Mouse (Mus musculus) cerebellum, adult 18-20 months (tissue): ENCODE data around the gene Rpl12.
A peak's percentile ranks its signal among the peaks of the same experiment; 100 is the strongest.

Source experiments
- DNase-seq, 2 experiments: peaks; one replicate each; pipeline ENCODE4 v3.0.0; 2021

The Rpl12 gene

DNA sequence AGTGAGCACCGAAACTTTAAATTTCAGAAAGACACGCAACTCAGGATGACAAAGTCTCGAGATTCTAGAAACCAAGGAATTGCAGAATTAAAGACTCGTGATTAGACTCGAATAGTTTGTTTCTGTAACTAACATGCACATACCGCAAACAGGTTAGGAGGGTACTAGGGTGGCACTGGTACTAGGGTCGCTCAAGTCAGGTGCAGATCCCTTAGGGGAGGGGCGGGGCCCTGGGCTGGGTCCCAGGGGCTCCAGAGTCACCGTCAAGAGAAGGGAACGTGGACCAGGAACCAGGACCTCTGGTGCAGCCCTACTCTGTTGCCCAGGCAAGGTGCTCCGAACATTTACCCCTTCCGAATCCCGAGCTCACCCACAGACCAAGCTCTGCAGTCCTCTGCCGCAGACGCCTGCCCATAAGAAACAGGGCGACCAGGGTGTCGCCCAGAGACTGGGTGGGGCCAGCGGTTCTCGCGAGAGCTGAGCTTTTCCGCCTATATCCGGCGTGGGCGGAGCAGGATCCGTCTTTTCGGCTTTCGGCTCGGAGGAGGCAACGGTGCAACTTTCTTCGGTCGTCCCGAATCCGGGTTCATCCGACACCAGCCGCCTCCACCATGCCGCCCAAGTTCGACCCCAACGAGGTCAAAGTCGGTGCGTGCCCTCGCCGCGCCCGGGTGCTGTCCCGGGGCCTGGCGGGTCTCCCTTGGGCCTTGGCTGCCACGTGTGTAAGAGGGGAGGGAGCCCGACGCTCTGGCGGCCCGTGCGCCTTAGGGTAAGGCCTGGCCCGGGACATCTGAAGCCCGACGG, at the start of gene Rpl12, which contains the start of gene Lrsam1:
Rpl12 (plus strand) TSS at position 368 of the 804 bp plus-strand sequence.
Lrsam1 (minus strand) TSS at position 423 of the 804 bp plus-strand sequence.
- DNase-seq, result peak; percentile 91 to 94

DNA sequence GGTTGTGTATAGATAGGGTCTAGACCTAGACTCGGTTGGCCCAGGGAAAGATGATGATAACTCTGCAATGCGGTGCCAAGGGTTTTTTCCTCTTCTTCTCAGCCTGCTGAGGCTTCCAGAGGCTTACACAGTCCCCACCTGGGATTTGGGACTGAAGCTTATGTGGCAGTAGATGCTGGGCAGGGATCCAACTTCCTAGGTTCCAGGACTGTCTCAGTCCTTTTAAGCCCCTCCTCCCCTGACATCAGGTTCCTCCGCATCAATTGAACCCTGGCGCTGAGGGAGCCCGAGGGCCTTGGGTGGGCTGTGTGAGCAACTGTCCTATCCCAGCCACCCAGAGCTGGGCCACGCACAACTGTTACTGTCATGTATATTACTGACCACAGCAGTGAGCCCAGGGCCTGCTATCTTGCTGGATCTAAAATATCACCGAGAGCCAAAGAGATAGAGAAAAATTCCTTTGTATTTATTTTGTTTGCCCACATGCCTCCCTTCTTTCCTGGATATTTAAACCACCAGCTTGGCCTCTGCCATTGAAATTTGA, 49.6 kb upstream of the Rpl12 start:
- DNase-seq, result no peak

DNA sequence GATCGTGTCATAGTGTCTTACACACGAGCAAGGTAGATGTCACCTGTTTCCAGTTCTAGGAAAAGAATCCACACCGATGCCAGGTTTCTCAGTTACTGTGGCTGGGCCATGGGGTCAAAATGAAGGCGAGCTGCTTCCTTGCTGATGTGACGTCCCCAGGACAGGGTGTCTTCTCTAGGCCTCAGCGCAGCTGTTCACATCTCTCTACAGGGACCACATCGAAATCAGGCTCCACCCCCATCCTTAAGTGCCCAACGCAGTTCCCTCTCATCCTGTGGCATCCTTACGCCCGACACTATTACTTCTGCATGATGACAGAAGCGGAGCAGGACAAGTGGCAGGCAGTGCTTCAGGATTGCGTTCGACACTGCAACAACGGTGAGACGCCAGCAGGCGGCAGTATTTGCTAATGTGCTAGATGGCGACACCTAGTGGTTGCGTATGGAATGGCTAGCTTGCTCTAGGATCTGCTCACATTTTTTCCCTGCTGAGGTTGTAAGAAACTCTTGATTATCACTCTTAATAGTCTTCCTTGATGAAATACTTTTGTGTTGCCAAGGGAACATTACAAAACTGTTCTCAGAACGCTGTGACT, 49.1 kb upstream of the Rpl12 start:
- peak; percentile 76 to 88 for DNase-seq

DNA sequence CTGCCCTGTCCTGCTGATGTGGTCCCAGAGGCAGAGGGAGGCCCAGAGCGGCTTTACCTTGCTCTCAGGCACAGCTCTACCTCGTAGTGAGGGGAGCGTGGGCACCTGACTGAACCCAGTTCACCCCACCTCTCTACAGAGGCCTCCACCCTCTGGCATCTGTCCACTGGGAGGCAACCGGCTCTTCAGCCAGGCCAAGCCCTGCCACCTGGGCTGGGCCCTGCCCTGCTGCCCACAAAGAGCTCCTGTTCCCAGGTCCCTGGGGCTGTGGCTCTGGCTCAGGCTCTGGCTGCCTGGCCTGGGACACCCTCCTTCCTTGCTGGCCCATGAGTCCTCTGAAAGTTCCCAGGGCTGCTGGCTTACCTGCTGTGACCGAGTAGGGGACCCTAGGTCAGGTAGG, 47.0 kb upstream of the Rpl12 start:
- no peak for DNase-seq

DNA sequence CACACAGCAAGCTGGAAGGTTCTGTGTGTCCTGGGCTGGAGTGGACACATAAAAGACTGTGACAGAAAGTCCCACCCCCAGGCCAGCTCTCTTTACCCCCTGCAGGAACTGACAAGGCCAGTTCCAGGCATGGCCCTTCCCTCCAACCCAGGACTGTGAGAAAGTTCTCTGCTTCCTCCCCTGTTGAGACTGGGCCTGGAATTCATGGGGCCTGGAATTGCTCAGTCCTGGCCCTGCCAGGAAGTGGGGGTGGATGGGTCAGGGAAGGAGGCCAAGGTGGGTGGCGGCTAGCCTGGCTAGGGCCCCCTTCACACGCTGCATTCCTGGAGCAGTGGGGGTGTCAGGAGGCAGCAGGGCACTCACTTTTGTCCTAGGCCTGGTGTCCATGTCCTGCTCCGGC, 46.5 kb upstream of the Rpl12 start:
- no peak for DNase-seq

DNA sequence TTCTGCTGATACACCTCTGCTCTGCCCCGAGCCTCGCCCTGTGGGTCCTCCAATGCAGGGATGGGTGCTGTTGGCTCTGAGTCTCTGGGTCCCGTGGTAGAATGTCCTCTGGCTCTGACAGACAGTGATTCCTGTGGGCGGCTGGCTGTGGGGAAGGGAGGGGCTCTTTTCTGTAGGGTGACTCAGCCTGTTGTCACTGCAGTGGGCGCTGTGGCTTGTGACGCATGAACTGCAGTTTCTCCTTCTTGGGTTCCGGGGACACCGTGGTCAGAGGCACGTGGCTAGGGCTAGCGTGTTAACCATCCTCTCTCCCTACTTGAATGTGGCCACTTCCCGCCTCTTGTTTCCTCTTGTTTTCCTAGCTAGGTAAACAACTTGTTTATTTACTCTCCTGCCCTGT, 43.8 kb upstream of the Rpl12 start:
- DNase-seq, result no peak

DNA sequence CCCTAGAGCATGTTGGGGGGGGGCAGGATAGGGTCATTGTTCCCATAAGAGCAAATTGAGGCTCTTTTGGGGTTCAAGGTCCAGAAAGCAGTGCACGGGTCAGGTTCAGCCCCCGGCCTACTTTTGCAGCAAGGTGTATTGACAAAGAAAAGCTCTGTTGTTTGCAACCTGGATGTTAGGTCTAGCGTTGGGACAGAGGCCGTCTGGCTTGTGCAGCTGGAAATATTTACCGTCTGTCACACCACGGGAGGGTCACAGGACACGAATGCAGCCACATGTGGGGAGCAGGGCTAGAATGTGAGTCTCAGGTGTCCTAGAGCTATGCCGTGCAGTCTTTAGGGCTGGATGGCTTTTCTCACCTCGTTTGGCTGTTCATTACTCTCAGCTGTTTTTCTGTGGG, 43.0 kb upstream of the Rpl12 start:
- DNase-seq, result no peak

DNA sequence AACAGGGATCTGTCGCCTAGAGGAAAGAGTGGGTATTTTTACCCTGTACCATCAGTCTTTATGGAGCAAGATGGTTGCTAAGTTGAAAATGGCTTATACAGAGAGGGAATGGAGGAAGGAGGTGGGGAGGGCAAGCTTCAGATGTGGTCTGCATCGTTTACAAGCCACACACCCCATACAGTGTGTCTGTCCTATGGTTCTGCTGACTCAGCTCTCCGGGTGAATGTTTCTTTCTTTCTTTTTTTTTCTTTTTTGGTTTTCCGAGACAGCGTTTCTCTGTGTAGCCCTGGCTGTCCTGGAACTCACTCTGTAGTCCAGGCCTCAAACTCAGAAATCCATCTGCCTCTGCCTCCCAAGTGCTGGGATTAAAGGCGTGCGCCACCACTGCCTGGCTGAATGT, 40.1 kb upstream of the Rpl12 start:
- no peak for DNase-seq

DNA sequence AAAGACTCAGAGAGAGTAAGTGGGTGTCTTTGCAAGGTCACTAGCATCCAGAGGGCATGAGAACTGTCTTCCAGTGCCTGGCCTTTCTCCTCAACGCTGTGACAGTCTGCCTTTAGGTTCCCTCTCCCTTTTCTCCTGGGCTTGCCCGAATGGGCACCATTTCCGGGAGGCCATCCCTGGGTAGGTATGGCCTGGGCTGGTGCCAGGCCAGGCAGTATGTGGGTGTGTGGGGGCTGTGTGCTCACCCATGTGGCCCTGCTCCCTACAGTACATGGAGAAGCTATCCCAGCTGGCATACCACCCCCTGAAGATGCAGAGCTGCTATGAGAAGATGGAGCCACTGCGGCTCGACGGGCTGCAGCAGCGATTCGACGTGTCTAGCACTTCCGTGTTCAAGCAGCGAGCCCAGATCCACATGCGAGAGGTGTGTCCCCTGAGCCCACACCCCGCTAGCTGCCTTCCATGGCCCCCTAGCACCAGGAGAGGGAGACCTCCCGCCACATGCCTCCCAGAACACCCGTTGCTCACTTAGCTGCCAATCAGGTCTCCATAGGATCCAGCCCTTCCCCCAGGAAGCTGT, 39.5 kb upstream of the Rpl12 start:
- no peak for DNase-seq

DNA sequence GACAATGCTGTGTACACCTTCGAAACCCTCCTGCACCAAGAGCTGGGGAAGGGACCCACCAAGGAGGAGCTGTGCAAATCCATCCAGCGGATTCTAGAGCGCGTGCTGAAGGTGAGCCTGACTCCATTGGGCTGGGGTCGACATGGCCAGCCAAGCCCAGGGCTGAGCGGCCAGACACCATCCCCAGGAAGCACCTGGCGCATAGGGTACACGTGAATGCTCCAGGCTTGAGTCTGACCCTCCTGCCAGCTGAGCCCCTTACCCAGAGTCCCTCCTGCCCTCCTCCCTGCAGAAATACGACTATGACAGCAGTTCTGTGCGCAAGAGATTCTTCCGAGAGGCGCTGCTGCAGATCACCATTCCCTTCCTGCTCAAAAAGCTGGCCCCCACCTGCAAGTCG, 38.8 kb upstream of the Rpl12 start:
- no peak for DNase-seq

DNA sequence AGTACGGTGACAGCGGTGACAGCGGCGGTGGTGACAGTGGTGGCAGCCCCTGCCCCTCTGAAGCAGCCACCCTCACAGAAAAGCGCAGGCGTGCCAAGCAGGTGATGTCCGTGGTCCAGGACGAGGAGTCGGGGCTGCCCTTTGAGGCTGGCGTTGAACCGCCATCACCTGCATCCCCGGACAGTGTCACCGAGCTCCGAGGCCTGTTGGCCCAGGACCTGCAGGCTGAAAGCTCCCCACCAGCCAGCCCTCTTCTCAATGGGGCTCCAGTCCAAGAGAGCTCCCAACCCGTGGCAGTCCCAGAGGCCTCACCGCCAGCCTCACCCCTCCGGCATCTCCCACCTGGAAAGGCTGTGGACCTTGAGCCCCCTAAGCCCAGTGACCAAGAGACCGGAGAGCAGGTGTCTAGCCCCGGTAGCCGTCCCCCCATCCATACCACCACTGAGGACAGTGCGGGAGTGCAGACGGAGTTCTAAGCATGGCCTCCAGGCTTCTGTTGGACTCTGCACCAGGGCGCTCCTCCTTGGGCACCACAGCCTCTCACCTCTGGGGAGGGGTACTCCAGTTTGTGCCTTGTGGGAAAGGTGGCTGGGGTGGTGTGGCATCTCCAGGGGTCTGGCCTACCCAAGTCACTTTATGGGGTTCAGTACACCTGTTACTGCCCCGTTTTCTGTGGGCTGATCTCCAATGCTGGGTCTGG, 37.7 kb upstream of the Rpl12 start:
- no peak for DNase-seq

DNA sequence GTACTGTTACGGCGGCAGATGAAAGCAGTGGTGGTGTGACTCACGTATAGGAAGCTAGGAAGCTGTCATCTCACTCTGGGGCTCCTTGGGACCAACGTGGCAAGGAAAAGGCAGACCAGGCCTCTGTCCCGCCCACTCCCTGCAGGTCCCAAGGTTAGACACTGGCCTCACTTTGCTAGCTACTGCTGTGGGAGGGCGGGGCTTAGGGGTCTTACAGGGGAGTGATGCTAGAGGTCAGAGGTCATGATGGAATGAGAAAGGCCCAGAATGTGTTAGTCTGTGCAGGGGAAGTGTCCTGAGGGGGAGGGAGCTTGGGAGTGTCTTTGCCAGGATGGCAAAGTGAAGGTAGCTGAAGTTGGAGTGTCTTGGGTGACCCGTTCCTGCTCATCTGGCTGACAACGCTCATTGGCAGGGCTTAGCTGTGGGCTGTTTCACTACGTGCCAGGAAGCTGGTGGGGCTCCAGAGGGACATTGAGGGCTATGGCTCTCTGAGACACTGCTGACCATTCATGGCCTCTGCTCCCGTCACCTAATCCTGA, 37.0 kb upstream of the Rpl12 start:
- DNase-seq, result no peak

DNA sequence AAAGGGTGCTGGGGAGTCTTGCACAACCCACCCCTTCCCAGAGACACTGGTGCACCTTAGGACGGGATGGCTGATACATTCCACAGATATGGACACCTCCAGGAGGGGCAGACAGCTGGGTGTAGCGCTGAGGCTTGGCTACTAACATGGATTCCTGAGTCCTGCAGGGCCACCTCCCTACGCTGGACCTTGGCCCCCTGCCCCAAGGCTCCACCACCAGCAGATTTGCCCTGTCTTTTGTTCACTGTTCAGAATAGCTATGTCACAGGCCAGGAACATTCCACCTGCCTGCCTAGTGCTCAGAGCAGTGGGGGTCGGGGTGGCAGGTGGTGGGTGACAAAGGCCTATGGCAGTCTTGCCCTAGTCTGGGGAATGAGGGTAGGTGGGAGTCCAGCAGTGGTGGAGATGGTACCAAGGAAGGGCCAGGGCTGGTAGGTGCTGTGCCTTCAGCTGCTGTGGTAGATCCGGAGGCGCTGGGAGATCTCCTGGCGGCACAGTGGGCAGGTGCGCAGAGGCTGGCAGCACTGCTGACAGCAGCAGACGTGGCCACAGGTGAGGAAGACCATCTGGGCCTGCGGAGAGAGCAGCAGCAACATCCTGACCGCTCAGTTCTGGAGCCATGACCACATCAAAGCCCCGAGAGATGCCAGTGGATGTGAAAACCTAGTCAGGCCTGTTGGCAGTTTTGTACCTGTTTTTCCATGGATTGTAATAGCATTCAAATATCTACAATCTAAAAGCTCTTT, 34.9 kb upstream of the Rpl12 start:
- DNase-seq, result peak; percentile 36 to 45

DNA sequence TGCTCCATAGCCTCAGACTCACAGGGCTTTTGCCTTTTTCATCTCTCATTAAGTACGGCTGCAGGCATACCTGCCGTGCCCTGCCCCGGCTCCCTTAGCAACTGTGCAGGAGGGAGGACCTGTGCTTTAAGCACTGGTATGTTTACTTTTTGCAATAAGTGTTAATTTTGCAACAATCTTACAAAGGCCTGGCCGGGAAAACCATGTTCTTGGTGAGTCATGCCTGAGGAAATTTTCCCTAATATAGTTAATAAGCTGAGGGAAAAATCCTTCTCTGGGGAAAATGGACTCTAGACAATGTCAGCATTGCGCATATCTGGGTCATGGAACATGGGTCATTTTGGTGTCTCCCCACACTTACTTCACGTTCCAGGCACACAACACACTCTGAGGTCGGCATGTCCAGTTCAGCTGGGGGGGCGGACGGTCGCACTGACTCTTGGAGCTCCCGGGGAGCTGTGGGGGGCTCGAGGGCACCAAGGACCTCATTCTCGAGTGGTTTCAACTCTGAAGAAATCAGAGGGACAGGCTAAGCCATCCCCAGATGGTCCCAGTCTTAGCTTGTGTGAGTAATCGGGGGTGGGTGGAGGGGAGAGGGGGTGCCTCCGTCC, 33.6 kb upstream of the Rpl12 start:
- DNase-seq, result peak in 1 of 2 experiments; percentile 19

DNA sequence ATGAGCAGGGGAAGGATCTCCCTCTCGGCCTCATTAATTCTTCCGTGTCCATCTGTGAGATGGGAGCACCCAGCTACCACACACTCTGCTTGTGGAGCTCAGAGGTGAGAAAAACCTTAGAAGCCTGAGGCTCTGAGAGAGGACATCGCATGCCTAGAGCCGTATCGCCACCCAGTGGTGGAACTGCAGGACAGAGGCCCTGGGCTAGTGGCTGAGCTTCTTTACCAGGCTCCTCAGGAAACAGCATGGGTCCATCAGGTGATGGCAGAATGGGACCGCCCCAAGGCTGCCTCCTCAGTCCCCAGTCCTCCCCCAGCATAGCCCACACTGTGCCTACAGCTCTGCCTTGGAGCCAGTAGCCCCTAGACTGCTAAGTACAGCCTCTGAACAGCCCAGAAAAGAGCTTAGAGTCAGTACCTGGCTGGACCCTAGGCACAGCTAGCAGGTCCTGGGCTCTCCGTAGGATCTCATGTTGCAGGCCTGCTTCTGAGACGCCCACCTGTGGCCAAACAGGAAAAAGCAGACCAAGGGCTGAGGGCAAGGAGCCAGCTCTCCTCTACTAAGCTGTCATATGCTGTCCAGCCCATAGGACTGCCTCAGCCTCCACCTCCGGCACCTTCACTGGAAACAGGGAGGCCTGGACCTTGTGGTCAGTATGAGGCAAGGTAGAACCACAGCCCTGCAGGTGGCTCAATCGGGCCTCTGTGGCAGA, 33.0 kb upstream of the Rpl12 start:
- peak; percentile 82 to 88 for DNase-seq

DNA sequence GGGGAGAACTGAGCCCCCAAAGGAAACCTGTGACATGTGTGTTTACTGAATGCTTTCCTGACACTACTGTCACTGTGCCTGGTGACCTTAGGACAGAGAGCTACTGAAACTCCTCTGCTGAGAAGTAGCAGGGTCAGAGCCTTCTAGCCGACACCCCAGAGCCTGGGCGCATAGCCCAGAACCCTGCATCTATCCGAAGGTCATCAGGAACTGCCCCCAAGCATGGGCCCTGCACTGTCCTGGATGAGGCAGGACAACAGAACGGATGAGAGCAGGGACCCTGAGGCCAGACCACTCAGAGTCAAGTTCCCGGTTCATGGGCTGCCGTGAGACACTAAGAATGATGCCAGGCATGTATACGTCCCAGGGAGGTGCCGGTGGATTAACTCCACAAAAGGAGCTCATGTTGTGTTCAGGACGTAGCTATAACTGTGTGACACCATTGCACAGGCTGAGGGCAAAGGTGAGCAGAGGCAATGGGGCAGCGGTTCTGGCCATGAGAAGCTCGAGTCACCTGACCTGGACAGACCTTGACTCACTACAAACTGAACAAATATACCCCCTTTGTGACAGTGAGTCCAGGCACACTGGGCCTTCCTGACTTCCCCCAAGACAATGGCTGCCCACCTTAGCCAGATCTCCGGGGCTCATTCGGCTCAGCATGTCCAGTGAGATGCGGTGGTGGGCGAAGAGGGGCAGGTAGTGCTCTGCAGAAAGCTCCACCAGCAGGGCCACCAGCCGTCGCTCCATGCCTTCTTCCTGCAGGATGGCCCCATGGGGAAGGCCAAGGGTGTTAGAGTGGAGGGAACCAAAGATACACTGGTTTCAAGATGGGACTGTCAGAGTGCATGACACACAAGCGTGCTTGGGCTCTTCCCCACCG, 32.2 kb upstream of the Rpl12 start:
- DNase-seq, result no peak

DNA sequence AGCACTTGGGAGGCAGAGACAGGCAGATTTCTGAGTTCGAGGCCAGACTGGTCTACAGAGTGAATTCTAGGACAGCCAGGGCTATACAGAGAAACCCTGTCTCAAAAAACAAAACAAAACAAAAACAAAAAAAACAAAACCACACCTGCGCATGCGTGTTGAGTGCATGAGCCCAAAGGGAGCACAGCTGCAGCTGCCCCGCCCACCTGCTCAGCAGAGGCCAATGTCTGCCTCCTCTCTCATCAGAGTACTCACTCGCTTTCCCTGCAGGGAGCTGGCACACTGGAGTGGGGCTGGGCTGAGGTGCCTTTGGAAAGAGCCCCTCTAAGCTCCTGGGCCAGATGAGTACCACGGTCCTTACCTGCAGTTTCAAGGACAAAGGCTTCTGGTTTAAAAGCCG, 29.6 kb upstream of the Rpl12 start:
- no peak for DNase-seq

DNA sequence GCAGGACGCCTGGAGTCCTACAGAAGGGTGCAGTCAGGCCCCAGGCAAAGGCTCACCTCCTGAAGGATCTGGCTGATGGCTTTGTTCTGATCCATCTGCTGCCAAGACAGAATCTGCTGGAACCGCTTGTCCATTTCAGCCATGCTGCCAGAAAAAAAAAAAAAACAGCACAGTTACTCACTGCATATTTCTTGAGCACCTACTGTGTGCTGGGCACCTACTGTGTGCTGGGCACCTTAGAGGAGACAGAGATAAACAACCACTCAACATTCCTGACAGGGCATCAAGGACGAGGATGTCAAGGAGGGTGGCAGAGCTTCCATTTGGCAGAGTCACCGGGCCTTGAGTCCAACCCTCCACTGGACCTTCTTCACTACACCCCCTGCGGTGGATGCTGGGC, 22.6 kb upstream of the Rpl12 start:
- DNase-seq, result no peak

DNA sequence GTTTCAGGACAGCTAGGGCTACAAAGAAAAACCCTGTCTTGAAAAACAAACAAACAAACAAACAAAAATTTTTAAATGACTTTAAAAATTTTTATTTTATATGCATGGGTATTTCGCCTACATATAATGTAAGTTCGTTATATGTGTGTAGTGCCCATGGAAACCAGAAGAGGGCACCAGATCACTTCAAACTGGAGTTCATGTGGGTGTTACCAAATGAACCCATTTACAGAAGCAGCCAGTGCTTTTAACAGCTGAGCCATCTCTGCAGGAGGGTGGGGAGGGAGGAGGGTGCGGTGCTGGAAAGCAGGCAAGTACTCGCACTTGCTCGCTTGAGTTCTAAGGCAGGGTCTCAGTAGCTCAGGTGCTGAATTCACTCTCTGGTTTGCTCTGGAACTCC, 21.9 kb upstream of the Rpl12 start:
- peak; percentile 37 to 45 for DNase-seq

DNA sequence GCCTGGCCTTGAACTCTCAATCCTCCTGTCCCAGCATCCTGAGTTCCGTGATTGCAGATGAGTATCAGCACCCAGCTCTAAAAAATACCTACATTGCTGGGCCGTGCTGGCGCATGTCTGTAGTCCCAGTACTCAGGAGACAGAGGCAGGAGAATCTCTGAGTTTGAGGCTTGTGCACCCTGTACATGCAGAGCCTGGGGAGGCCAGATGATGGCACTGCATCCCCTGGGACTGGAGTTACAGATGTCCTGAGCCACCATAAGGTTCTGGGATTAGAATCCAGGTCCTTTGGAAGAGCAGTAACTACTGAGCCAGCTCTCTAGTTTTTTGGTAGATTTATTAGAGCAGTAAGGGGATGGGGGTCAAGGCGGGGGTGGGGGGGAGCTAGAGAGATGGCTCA, 20.9 kb upstream of the Rpl12 start:
- no peak for DNase-seq
